Mouse (Mus musculus) liver, embryonic 16.5 days (tissue): ENCODE data around the gene Naa35. TPM values are rescaled to one million over a fixed set of nuclear protein-coding genes. Genes with fewer than 3 reads are reported as not detected.

Source experiments
- ATAC-seq: fragments of 200-750 bp; cut with Nextera tagmentation; 2 replicates; pipeline ENCODE4 v1.8.0; 2017; ENCODE audit warnings: low read depth, mild to moderate bottlenecking, moderate number of reproducible peaks, moderate library complexity
- H3K27ac ChIP-seq: fragments of 300-500 bp; sonication (generic); 2 replicates; pipeline ENCODE4 v1.5.1; 2014; ENCODE audit warnings: mild to moderate bottlenecking, low read length
- H3K27me3 ChIP-seq: fragments of 300-500 bp; sonication (generic); 2 replicates; pipeline ENCODE4 v1.6.1; 2014; ENCODE audit warnings: low read depth, low read length, mixed read lengths; ENCODE audit not compliant: control insufficient read depth, insufficient read depth
- H3K36me3 ChIP-seq: fragments of 300-500 bp; sonication (generic); 2 replicates; pipeline ENCODE4 v1.6.1; 2014; ENCODE audit warnings: mild to moderate bottlenecking; ENCODE audit not compliant: control insufficient read depth, insufficient read depth
- H3K4me1 ChIP-seq: fragments of 300-500 bp; sonication (generic); 2 replicates; pipeline ENCODE4 v1.6.1; 2014; ENCODE audit warnings: low read depth, low read length, mixed read lengths; ENCODE audit not compliant: control insufficient read depth
- H3K4me2 ChIP-seq: fragments of 300-500 bp; sonication (generic); 2 replicates; pipeline ENCODE4 v1.6.1; 2014; ENCODE audit warnings: low read depth, low read length, mixed read lengths
- H3K4me3 ChIP-seq: fragments of 300-500 bp; sonication (generic); 2 replicates; pipeline ENCODE4 v1.5.1; 2014; ENCODE audit warnings: low read depth, mild to moderate bottlenecking, low read length
- H3K9ac ChIP-seq: fragments of 300-500 bp; sonication (generic); 2 replicates; pipeline ENCODE4 v1.6.1; 2014; ENCODE audit warnings: low read depth, low read length
- H3K9me3 ChIP-seq: fragments of 300-500 bp; sonication (generic); replicated peaks from 2 replicates; pipeline ENCODE4 v1.6.1; 2016; ENCODE audit warnings: low read length; ENCODE audit not compliant: control insufficient read depth
- WGBS: fragments of 180-500 bp; shearing (Covaris S2); extraction: QIAGEN DNeasy Blood & Tissue Kit; methylation state at CpG from one replicate; pipeline ENCODE4 v1.1.7; 2014; ENCODE audit not compliant: insufficient replicate concordance; 5-methylcytosine and 5-hydroxymethylcytosine counted together
- polyA plus RNA-seq: library from polyadenylated mRNA; unstranded; fragments of >200 nt; fragmentation: Nextera tagmentation; extraction: Ambion mirVana; gene quantifications from 2 replicates; pipeline ENCODE4 v1.2.1, GENCODE M21; 2015

Naa35 gene
- polyA plus RNA-seq, 1 experiment from 2014 or later: 23.0 TPM

GRCm38 (mm10) chr13:59637800-59638199 lies 52.7 kb downstream of the Naa35 start:
- Histone ChIP-seq H3K4me3 (no peak overlapping the region), H3K9me3 (no peaks in the 10 kb centered on the region), H3K9ac (no peak overlapping the region), H3K4me1 (peaks cover 33% of the 10 kb centered on the region), H3K36me3 (peaks cover 44% of the 10 kb centered on the region), H3K27me3 (no peaks in the 10 kb centered on the region), H3K4me2 (no peak overlapping the region), H3K27ac (no peak overlapping the region)
- ATAC-seq: no peak
- WGBS: 93% methylated on average over 7 of the region's 7 CpGs

DNA sequence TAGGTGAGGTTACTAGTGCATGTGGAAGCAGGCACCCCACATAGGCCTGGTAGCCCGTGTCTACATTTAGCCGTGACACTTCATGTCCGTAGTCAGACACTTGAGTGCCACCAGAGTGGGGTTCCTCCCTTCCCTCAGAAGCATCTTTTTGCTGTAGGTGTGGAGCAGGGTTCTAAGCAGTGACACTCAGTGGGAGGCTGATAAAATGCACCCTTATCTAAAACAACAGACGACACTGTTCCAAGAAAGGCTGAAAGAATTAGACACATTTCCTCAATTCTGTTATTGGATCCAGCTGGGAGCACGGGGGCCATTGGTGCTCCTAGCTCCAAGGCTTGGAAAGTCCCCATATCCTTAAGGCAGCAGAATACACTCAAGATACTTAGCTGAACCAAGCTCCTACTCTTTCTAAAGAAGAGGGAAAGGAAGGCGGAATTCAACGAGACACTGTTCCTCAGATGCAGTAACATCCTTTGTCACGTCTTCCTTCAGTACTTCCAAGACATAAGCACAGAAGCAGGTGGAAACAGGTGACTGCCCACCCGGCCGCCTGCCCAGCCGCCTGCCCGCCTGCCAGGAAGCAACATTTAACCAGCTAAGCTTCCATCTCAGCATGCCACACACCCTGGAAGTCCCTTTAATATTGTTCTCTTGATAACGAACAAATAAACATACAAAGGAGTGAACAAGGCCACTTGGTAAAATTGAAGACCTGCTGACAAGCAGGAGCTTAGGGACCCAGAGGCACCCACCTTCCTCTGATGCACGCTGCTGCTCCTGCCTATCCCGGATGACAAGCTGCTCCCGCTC lies 54.5 kb downstream of the Naa35 start:
- Histone ChIP-seq H3K36me3 (peaks cover 34% of the 10 kb centered on the region), H3K4me3 (no peak overlapping the region), H3K27me3 (no peaks in the 10 kb centered on the region), H3K4me2 (peak overlapping the region; percentile 15; the same call in 1 of the 2 replicates), H3K27ac (peak overlapping the region; percentile 68; the same call in 1 of the 2 replicates), H3K9me3 (no peaks in the 10 kb centered on the region), H3K9ac (peak overlapping the region; percentile 19; the same call in 1 of the 2 replicates), H3K4me1 (peaks cover 38% of the 10 kb centered on the region)
- 65% methylated on average over 16 of the region's 16 CpGs for WGBS
- peak; percentile 58 for ATAC-seq

DNA sequence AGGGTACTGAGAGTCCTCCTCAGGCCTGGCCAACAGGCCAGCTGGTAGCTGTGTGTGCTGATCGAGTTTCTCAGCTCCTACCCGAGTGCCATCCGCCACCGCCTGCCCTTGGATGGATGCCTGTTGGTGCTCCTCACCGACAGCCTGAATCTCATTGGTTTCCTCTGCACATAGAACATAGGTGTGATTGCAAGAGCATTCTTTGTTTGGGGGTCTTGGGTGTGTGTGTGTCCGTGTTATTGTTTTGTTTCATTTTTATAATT lies 55.0 kb downstream of the Naa35 start:
- Histone ChIP-seq H3K4me2 (no peak overlapping the region), H3K27ac (peak overlapping the region; percentile 68; the same call in 1 of the 2 replicates), H3K9me3 (no peaks in the 10 kb centered on the region), H3K36me3 (peaks cover 34% of the 10 kb centered on the region), H3K27me3 (no peaks in the 10 kb centered on the region), H3K9ac (no peak overlapping the region), H3K4me1 (peaks cover 40% of the 10 kb centered on the region), H3K4me3 (no peak overlapping the region)
- ATAC-seq: no peak
- 81% methylated on average over 6 of the region's 6 CpGs for WGBS

DNA sequence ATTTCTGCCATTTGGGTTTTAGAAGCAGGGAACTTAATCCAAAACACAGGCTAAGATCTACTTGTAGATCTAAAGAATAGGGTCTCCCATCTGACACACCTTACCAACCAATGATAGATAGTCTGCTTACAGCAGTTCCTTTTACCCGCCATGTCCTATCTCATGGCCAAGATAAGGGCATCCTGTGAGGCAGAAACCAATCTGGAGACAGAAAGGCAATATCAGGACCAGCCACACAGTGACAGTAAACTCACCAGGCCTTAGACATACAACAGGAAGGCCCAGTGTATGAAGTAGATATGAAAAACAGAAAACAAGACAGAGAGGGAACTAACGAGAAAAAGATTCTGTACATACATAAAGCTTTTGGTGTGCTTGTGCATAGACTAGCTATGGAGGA lies 57.8 kb downstream of the Naa35 start:
- peaks cover 48% of the 10 kb centered on the region for H3K4me1 ChIP-seq
- H3K36me3 ChIP-seq: peaks cover 16% of the 10 kb centered on the region
- H3K27ac ChIP-seq: peak overlapping the region; percentile 88
- peak; percentile 94 for ATAC-seq
- H3K4me3 ChIP-seq: no peak overlapping the region
- no peaks in the 10 kb centered on the region for H3K27me3 ChIP-seq
- no peak overlapping the region for H3K9ac ChIP-seq
- peak overlapping the region; percentile 39 for H3K4me2 ChIP-seq
- 22% methylated on average over 2 of the region's 2 CpGs for WGBS
- no peaks in the 10 kb centered on the region for H3K9me3 ChIP-seq

DNA sequence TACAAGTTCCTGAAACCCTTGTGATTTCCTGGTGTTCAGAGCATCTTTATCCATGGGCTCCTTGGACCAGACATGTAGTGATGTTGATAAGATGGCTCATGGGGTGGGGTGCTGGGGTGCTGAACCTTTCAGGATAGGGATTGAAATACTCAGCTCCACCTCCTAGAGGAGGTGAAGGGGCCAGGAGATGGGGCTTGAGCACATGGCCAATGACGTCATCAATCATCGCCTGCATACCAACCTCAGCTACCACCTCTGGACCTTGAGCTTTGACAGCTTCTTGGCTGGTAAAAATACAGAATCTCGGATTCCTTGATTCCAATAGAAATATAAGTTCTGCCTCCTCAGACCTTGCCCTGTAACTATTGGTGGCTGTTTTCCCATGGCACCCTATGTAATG lies 60.4 kb downstream of the Naa35 start:
- no peak for ATAC-seq
- peaks cover 36% of the 10 kb centered on the region for H3K36me3 ChIP-seq
- no peak overlapping the region for H3K4me2 ChIP-seq
- 75% methylated on average over 3 of the region's 3 CpGs for WGBS
- no peaks in the 10 kb centered on the region for H3K27me3 ChIP-seq
- H3K9me3 ChIP-seq: no peaks in the 10 kb centered on the region
- H3K4me3 ChIP-seq: no peak overlapping the region
- no peak overlapping the region for H3K9ac ChIP-seq
- no peak overlapping the region for H3K27ac ChIP-seq
- peaks cover 33% of the 10 kb centered on the region for H3K4me1 ChIP-seq

GRCm38 (mm10) chr13:59646674-59647244 lies 61.7 kb downstream of the Naa35 start:
- H3K36me3 ChIP-seq: peaks cover 34% of the 10 kb centered on the region
- no peak overlapping the region for H3K4me3 ChIP-seq
- no peaks in the 10 kb centered on the region for H3K9me3 ChIP-seq
- H3K4me1 ChIP-seq: peaks cover 23% of the 10 kb centered on the region
- no peak for ATAC-seq
- H3K4me2 ChIP-seq: no peak overlapping the region
- H3K27me3 ChIP-seq: no peaks in the 10 kb centered on the region
- 79% methylated on average over 11 of the region's 11 CpGs for WGBS
- no peak overlapping the region for H3K27ac ChIP-seq
- no peak overlapping the region for H3K9ac ChIP-seq

DNA sequence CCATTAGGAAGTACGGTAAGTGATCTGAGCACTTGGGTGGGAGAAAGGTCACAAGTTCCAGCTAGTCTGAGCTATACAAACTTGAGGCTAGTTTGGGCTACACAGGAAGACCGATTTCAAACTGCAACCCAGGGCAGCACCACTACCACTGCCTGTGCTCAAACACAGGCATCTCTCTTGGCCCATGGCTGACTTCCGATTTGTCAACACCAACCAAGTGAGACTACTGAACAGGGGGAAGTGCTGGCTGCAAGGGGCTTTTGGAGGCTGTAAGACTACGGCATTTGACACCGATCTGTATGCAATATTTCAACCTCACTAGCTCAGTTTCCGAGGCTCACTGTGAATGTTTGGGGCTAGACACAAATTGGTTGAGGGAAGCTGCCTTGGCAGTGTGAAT lies 62.4 kb downstream of the Naa35 start:
- H3K27ac ChIP-seq: no peak overlapping the region
- no peak overlapping the region for H3K4me2 ChIP-seq
- H3K36me3 ChIP-seq: peaks cover 31% of the 10 kb centered on the region
- 77% methylated on average over 6 of the region's 6 CpGs for WGBS
- ATAC-seq: no peak
- H3K4me3 ChIP-seq: no peak overlapping the region
- no peak overlapping the region for H3K9ac ChIP-seq
- no peaks in the 10 kb centered on the region for H3K9me3 ChIP-seq
- H3K27me3 ChIP-seq: no peaks in the 10 kb centered on the region
- H3K4me1 ChIP-seq: peaks cover 18% of the 10 kb centered on the region

GRCm38 (mm10) chr13:59648598-59648997 lies 63.5 kb downstream of the Naa35 start:
- Histone ChIP-seq H3K9me3 (no peaks in the 10 kb centered on the region), H3K27ac (no peak overlapping the region), H3K4me3 (no peak overlapping the region), H3K4me2 (no peak overlapping the region), H3K9ac (no peak overlapping the region), H3K27me3 (no peaks in the 10 kb centered on the region), H3K4me1 (peaks cover 10% of the 10 kb centered on the region; the same call in 1 of the 2 replicates), H3K36me3 (peaks cover 33% of the 10 kb centered on the region)
- 87% methylated on average over 6 of the region's 6 CpGs for WGBS
- ATAC-seq: no peak

- WGBS: 66% methylated on average over 5 of the region's 5 CpGs
Measured at GRCm38 (mm10) chr13:59649781-59650180, 64.7 kb downstream of the Naa35 start.

More at GRCm38 (mm10) chr13:59649781-59650180, 64.7 kb downstream of the Naa35 start:
- Histone ChIP-seq H3K4me3 (no peak overlapping the region), H3K27ac (no peak overlapping the region), H3K4me1 (peaks cover 10% of the 10 kb centered on the region; the same call in 1 of the 2 replicates), H3K9me3 (no peaks in the 10 kb centered on the region), H3K4me2 (no peak overlapping the region), H3K9ac (no peak overlapping the region), H3K27me3 (no peaks in the 10 kb centered on the region), H3K36me3 (peaks cover 32% of the 10 kb centered on the region)
- no peak for ATAC-seq
